Mouse (Mus musculus) kidney, embryonic 16.5 days (tissue): ENCODE results near the gene Csf2rb. TPM values are rescaled to one million over a fixed set of nuclear protein-coding genes. Genes with fewer than 3 reads are reported as not detected.
"Not testable (repeated sequence)": the region's sequence is repeated elsewhere in the genome, so short reads cannot be mapped to it uniquely, and the experiment has no call there.

Source experiments
- ATAC-seq: fragments of 200-750 bp; cut with Nextera tagmentation; 2 replicates; pipeline ENCODE4 v1.8.0; 2017; ENCODE audit warnings: moderate TSS enrichment; ENCODE audit not compliant: low FRiP score, low TSS enrichment
- H3K27ac ChIP-seq: fragments of 300-500 bp; sonication (generic); 2 replicates; pipeline ENCODE4 v1.5.1; 2014; ENCODE audit warnings: low read length
- H3K27me3 ChIP-seq: fragments of 300-500 bp; sonication (generic); 2 replicates; pipeline ENCODE4 v1.6.1; 2014; ENCODE audit warnings: low read length, control low read depth, mixed read lengths; ENCODE audit not compliant: insufficient read depth
- H3K36me3 ChIP-seq: fragments of 300-500 bp; sonication (generic); 2 replicates; pipeline ENCODE4 v1.6.1; 2014; ENCODE audit warnings: low read length, control low read depth, mixed read lengths; ENCODE audit not compliant: insufficient read depth
- H3K4me1 ChIP-seq: fragments of 300-500 bp; sonication (generic); 2 replicates; pipeline ENCODE4 v1.6.1; 2014; ENCODE audit warnings: low read length, control low read depth, mixed read lengths; ENCODE audit not compliant: insufficient read depth
- H3K4me2 ChIP-seq: fragments of 300-500 bp; sonication (generic); replicated peaks from 2 replicates; pipeline ENCODE4 v1.6.1; 2014; ENCODE audit warnings: low read depth, low read length
- H3K4me3 ChIP-seq: fragments of 300-500 bp; sonication (generic); 2 replicates; pipeline ENCODE4 v1.5.1; 2014; ENCODE audit warnings: mild to moderate bottlenecking, low read length
- H3K9ac ChIP-seq: fragments of 300-500 bp; sonication (generic); replicated peaks from 2 replicates; pipeline ENCODE4 v1.6.1; 2014; ENCODE audit warnings: low read length
- H3K9me3 ChIP-seq: fragments of 300-500 bp; sonication (generic); 2 replicates; pipeline ENCODE4 v1.6.1; 2016; ENCODE audit warnings: low read length, control low read depth
- WGBS: fragments of 180-500 bp; shearing (Covaris S2); extraction: QIAGEN DNeasy Blood & Tissue Kit; methylation state at CpG from one replicate; pipeline ENCODE4 v1.1.7; 2014; 5-methylcytosine and 5-hydroxymethylcytosine counted together
- polyA plus RNA-seq: library from polyadenylated mRNA; unstranded; fragments of >200 nt; fragmentation: Nextera tagmentation; extraction: Ambion mirVana; gene quantifications from 2 replicates; pipeline ENCODE4 v1.2.1, GENCODE M21; 2015

The Csf2rb gene
- polyA plus RNA-seq, 1 experiment from 2014 or later, result 1.3 TPM

DNA sequence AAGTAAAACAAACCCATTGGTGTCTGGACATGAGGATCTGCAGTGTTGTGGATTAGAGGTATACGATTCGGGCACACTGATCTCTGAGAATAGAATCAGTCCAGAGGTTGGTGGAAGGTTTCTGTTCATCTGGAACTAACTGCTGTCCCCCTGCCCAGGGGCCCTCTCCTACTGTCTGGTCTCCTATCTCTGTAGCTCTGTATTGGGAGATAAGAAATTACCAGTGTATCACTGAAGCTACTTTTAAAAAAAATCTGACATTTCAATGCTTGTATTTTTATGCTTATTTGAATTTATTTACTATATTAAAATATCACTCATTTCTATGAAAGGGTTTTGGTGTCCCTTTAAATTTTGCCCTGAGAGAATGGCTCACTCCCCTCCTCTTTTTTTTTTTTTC, 1.3 kb upstream of the Csf2rb start:
- Histone ChIP-seq H3K9me3 (no peaks in the 10 kb centered on the region), H3K4me3 (no peak overlapping the region), H3K4me2 (no peak overlapping the region), H3K27me3 (no peaks in the 10 kb centered on the region), H3K4me1 (no peaks in the 10 kb centered on the region), H3K36me3 (no peaks in the 10 kb centered on the region), H3K9ac (no peak overlapping the region), H3K27ac (no peak overlapping the region)
- WGBS, result 94% methylated on average over 2 of the region's 2 CpGs
- ATAC-seq, result no peak

DNA sequence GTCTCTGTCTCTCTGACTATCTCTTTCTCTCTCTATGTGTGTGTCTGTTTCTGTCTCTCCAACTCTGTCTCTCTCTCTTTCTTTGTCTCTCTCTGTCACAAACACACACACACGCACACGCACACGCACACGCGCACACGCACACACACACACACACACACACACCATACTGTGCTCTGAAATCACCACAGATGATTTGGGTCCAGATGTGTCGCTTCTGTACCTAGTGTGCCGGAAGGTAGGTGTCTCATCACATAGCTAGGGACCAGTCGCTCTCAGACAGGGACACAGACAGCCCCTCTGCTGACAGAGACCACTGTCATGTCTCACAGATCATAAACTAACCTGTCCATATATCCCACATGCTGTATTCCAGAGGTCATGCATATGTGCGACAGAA, 1.2 kb downstream of the Csf2rb start:
- no peak overlapping the region for H3K4me3 ChIP-seq
- no peak overlapping the region for H3K4me2 ChIP-seq
- no peaks in the 10 kb centered on the region for H3K27me3 ChIP-seq
- no peak overlapping the region for H3K9ac ChIP-seq
- no peak for ATAC-seq
- 87% methylated on average over 10 of the region's 10 CpGs for WGBS
- H3K36me3 ChIP-seq, result no peaks in the 10 kb centered on the region
- H3K4me1 ChIP-seq, result no peaks in the 10 kb centered on the region
- no peaks in the 10 kb centered on the region for H3K9me3 ChIP-seq
- H3K27ac ChIP-seq, result no peak overlapping the region

DNA sequence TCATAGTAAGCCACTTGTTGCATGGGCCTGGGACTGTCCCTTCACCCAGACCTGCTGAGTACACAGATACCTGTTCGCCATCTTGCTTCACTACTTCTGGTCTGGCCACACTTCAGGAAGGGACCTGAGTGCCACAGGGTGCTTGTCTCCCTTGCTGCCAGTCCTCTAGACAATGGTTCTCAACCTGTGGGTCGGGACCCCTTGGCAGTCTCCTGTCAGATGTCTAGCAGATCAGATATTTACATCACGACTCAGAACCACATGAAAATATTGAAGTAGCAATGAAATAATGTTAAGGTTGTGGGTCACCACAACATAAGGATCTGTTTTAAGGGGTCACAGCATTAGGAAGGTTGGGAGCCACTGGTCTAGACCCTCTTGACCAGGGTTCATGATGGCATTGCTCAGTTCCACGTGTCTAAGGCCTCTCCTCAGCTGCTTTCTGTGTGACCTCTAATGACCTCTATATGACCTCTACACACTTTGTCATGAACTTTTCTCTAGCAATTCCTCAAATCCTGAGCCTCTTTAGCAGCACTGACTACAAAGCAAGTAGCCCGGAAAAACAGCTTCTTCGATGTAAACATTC, 2.3 kb downstream of the Csf2rb start:
- H3K9me3 ChIP-seq, H3K9ac ChIP-seq, H3K4me1 ChIP-seq, H3K36me3 ChIP-seq, H3K4me2 ChIP-seq, H3K4me3 ChIP-seq, H3K27ac ChIP-seq, ATAC-seq, H3K27me3 ChIP-seq: not testable (repeated sequence)
- 82% methylated on average over 6 of the region's 6 CpGs for WGBS

DNA sequence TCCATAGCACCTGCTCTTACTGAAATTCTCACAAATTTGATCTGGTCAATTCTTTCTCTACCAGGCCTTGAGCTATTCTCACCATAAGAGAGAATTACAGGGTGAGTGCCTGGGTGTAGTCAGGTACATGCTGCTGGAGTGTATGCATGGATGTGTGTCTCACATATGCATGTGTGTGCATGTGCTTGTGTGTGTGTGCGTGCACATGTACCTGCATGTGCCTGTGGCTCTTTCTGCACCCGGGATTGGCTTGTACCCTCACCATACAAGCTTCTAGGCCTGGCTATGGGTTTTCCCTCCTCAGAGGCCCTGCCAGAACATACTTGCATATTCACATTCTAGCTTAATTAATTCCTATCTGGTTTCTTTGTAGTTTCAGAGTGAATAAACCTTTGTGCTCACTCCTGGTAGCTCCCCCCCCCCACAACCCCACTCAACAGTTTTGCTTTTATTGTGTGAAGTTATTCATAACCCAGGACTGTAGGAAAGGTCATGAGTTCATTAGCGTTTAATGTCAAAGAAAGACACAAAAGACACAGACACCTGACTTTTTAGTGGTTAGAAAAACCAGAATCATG, 3.1 kb downstream of the Csf2rb start:
- Histone ChIP-seq H3K27ac (no peak overlapping the region), H3K4me3 (no peak overlapping the region), H3K4me1 (no peaks in the 10 kb centered on the region), H3K9ac (no peak overlapping the region), H3K27me3 (no peaks in the 10 kb centered on the region), H3K36me3 (no peaks in the 10 kb centered on the region), H3K4me2 (no peak overlapping the region), H3K9me3 (no peaks in the 10 kb centered on the region)
- ATAC-seq, result no peak
- 81% methylated on average over 3 of the region's 3 CpGs for WGBS

DNA sequence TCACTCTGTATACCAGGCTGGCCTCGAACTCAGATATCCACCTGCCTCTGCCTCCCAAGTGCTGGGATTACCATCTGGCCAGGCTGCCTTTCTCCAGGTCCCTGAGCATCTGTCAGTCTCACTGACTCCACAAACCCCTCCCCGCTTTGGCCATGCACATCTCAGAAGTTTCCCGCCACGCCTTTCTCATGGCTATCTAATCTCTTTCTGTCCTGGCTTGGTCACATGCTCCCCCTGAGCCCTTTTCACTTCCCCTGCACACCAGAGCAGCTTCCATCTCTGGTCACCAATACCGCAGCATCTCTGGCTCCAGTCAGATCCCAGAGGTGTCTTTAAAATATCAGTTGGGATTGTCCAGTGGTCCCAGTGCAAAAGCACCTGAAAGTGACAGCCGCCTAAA, 4.4 kb downstream of the Csf2rb start:
- not testable (repeated sequence) for ATAC-seq, H3K27me3 ChIP-seq, H3K36me3 ChIP-seq, H3K9me3 ChIP-seq, H3K4me1 ChIP-seq, H3K4me3 ChIP-seq, H3K9ac ChIP-seq, H3K4me2 ChIP-seq, H3K27ac ChIP-seq
- WGBS, result 84% methylated on average over 6 of the region's 6 CpGs

DNA sequence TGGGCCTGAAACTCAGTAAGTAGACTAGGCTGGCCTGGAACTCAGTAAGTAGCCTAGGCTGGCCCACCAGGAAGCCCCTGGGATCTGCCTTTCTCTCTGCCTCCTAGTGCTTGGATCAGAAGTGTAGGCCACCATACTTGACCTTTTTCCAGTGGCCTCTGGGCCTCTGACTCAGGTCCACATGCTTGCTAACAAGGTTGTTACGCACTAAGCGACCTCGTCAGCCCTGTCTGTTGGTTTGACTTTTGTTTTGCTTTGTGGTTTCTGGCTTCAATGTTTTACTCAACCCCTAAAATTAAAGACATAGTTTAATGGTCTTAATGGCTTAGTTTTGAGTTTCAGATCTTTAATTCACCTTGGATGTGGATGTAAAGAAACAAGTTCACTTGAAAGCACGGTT, 5.2 kb downstream of the Csf2rb start:
- no peak for ATAC-seq
- Histone ChIP-seq H3K27me3 (no peaks in the 10 kb centered on the region), H3K4me1 (no peaks in the 10 kb centered on the region), H3K9ac (no peak overlapping the region), H3K4me3 (no peak overlapping the region), H3K36me3 (no peaks in the 10 kb centered on the region), H3K27ac (no peak overlapping the region), H3K9me3 (no peaks in the 10 kb centered on the region), H3K4me2 (no peak overlapping the region)
- WGBS, result 74% methylated on average over 4 of the region's 4 CpGs

DNA sequence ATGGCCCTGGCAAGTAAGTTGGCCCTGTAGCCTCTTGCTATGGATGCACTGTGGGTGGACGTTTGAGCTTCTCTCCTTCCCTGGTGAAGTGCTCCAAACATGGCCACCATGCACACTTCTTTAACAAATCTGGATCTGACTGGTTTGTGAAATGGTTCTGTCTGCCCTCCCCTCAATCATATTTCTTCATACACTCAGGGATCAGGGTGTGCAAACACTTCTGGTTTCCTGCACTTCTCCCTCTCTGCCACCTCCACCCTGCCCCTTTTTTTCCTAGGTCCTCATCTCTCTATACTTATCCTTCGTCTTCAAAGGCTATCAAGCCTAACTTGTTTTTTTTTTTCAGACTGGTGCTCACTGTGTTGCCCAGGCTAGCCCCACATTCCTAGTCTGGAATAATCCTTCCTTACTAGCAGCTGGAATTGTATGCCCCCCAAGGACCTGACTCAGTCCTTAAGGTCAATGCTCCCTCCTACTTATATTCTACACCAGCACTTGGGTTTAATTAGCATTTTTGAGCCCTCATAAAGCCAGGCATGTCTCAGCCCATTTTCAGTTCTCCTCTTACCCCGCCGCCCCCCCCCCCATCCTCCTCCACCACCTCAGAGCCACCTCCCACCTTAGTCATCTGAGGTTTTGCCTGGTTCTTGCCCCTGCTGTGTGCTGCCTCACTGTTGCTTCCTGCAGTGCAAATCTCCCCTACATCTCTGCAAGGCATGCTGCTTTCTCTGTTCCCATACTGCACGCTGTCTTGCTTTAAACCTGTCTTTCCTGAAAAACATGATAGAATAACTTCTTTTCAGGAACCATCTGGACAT, 6.2 kb downstream of the Csf2rb start:
- H3K27me3 ChIP-seq, result no peaks in the 10 kb centered on the region
- H3K4me2 ChIP-seq, result no peak overlapping the region
- 70% methylated on average over 5 of the region's 5 CpGs for WGBS

DNA sequence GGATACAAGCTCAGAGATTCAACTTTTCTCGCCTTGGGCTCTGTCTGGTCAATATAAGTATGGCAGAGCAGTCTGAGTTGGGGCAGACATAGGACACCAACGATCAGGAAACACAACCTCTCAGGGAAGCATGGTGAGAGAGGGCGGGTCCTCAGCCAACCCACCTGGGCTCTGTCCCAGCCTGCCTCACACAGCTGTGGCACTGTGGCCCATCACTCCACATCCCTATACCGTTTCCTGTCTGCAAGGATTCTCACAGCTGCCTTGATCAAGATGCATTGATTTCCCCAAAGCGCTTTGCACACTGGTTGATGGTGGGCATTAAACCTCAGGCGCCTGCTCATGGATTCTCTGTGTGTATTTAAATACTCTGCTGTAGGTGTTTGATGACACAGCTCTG, 7.4 kb downstream of the Csf2rb start:
- no peak for ATAC-seq
- no peak overlapping the region for H3K27ac ChIP-seq
- H3K4me1 ChIP-seq, result no peaks in the 10 kb centered on the region
- no peak overlapping the region for H3K9ac ChIP-seq
- H3K36me3 ChIP-seq, result no peaks in the 10 kb centered on the region
- no peak overlapping the region for H3K4me2 ChIP-seq
- no peaks in the 10 kb centered on the region for H3K9me3 ChIP-seq
- no peak overlapping the region for H3K4me3 ChIP-seq
- WGBS, result 76% methylated on average over 6 of the region's 6 CpGs
- H3K27me3 ChIP-seq, result no peaks in the 10 kb centered on the region

More for the DNA sequence above, 6.2 kb downstream of the Csf2rb start:
- no peak for ATAC-seq
- Histone ChIP-seq H3K27ac (no peak overlapping the region), H3K36me3 (no peaks in the 10 kb centered on the region), H3K4me1 (no peaks in the 10 kb centered on the region), H3K4me3 (no peak overlapping the region), H3K9me3 (no peaks in the 10 kb centered on the region), H3K9ac (no peak overlapping the region)

DNA sequence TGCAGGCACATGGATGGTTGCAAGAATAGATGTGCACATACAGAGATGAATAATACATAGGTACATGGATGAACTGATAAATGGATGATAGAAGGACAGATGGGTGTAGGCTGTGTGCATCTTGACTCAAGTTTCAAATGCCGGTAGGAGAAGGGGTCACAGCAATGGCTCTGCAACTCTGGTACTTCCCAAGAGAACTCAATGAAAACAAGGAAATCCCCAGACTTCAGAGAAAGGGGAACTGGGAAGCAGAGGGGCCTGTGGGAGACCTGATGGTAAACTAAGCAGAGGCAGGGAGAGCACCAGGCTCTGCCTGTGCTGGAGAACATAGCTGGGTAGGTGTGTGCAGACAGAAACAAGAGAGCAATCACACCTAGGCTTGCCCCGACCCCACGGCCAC, 8.8 kb downstream of the Csf2rb start:
- 77% methylated on average over 3 of the region's 3 CpGs for WGBS
- H3K9ac ChIP-seq, result no peak overlapping the region

More for the DNA sequence above, 8.8 kb downstream of the Csf2rb start:
- H3K9me3 ChIP-seq, result no peaks in the 10 kb centered on the region
- H3K4me2 ChIP-seq, result no peak overlapping the region
- H3K4me1 ChIP-seq, result no peaks in the 10 kb centered on the region
- no peaks in the 10 kb centered on the region for H3K36me3 ChIP-seq
- H3K4me3 ChIP-seq, result no peak overlapping the region
- ATAC-seq, result no peak
- H3K27ac ChIP-seq, result no peak overlapping the region
- no peaks in the 10 kb centered on the region for H3K27me3 ChIP-seq
